In genomic region chr2:167514641-167515040, GRCm38 (mm10) we compare ENCODE assay signal across 16 mouse cellular contexts. TPM values are rescaled to one million over a fixed set of nuclear protein-coding genes. Genes with fewer than 3 reads are reported as not detected.
"Had no signal": no experiment of that assay in that cellular context is flagged by ENCODE, and none has a peak within 500 bp of the region (broad histone marks: within the 10 kb centered on the region; RNA-seq: fewer than 3 reads in every experiment).

No protein-coding gene starts in this region.

- H3K27ac ChIP-seq: lung, embryonic 15.5 days; macrophage; midbrain, embryonic 13.5 days; midbrain, embryonic 15.5 days; neural tube, embryonic 12.5 days; stomach, embryonic 15.5 days; stomach, postnatal 0 days had no signal

- H3K4me3 ChIP-seq: lung, embryonic 15.5 days; megakaryocyte, embryonic 14.5 days; midbrain, embryonic 13.5 days; midbrain, embryonic 15.5 days; neural tube, embryonic 12.5 days; stomach, embryonic 15.5 days had no signal

- H3K4me1 ChIP-seq: lung, embryonic 15.5 days; midbrain, embryonic 13.5 days; midbrain, embryonic 15.5 days; neural tube, embryonic 12.5 days; stomach, embryonic 15.5 days had no signal

- DNase-seq: lung, adult 2 months; lung, postnatal 14 days; lung, postnatal 36 days; right cerebral cortex, postnatal 14 days; thymus, adult 2 months; thymus, postnatal 25 days; thymus, postnatal 4 days had no signal

- H3K27me3 ChIP-seq: lung, embryonic 15.5 days; megakaryocyte, embryonic 14.5 days; midbrain, embryonic 13.5 days; midbrain, embryonic 15.5 days; neural tube, embryonic 12.5 days; stomach, embryonic 15.5 days had no signal

RNA-seq across cellular contexts. Expression of gene Snai1, which starts 23.4 kb away (rescaled TPM):
- total RNA-seq: monocyte, adult 5-6 weeks had no signal
- polyA plus RNA-seq: macrophage had no signal
